Mouse (Mus musculus) thymus, postnatal 4 days (tissue): ENCODE measurements around the gene Pla2g4d.
"Not testable (repeated sequence)": the region's sequence is repeated elsewhere in the genome, so short reads cannot be mapped to it uniquely, and the experiment has no call there.

Experiments
- DNase-seq: peaks from one replicate; pipeline ENCODE4 v3.0.0; 2021

Pla2g4d gene

GRCm38 (mm10) chr2:120252644-120253043, 36.4 kb downstream of the Pla2g4d start:
- no peak for DNase-seq

- no peak for DNase-seq
Measured at GRCm38 (mm10) chr2:120245421-120246016, 43.5 kb downstream of the Pla2g4d start.

GRCm38 (mm10) chr2:120244679-120245420, 44.1 kb downstream of the Pla2g4d start, which contains the start of gene Pla2g4e:
Pla2g4e (minus strand) TSS chr2:120245335.
- no peak for DNase-seq

- no peak for DNase-seq
Measured at GRCm38 (mm10) chr2:120243995-120244394, 45.0 kb downstream of the Pla2g4d start.

GRCm38 (mm10) chr2:120242791-120243467, 46.1 kb downstream of the Pla2g4d start:
- DNase-seq = no peak

- not testable (repeated sequence) for DNase-seq
Measured at GRCm38 (mm10) chr2:120238733-120239132, 50.3 kb downstream of the Pla2g4d start.

GRCm38 (mm10) chr2:120237784-120238183, 51.2 kb downstream of the Pla2g4d start:
- DNase-seq = no peak

- no peak for DNase-seq
Measured at GRCm38 (mm10) chr2:120235947-120236640, 52.9 kb downstream of the Pla2g4d start.

GRCm38 (mm10) chr2:120235381-120235780, 53.6 kb downstream of the Pla2g4d start:
- DNase-seq = no peak

GRCm38 (mm10) chr2:120231642-120232041, 57.4 kb downstream of the Pla2g4d start:
- no peak for DNase-seq
